Mouse (Mus musculus): ENCODE measurements around the gene Mctp1. TPM values are rescaled to one million over a fixed set of nuclear protein-coding genes. Genes with fewer than 3 reads are reported as not detected.

Mctp1 gene
- total and polyA plus RNA-seq, 2 experiments, result 0.04 to 0.65 TPM

DNA sequence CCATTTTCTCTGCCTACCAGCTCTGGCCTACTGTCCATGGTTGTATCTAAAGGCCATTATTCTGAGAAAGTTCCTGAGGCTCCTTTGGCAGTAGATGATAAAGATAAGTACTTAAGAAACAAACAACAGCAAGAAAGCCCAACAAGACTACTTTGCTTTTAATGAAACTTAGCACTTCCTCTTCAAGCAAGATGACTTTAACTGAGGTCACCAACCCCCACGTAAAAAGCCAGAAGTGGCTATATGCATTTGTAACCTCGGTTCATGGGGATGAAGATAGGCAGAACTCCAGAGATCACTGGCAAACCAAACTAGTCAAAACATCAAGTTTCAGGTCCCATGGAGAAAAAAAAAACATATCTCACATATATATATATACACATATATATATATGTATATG lies 305.0 kb downstream of the Mctp1 start:
- Histone ChIP-seq H3K27ac (replicated peaks; ENCODE audit: insufficient read depth, low read depth, low read length) (no peak overlapping the region), H3K79me2 (ENCODE audit: control insufficient read depth, insufficient read depth, low read length) (no peaks in the 10 kb centered on the region), H3K36me3 (ENCODE audit: control insufficient read depth, insufficient read depth, low read length) (no peaks in the 10 kb centered on the region), H3K4me1 (ENCODE audit: control insufficient read depth, insufficient read depth, low read length) (no peaks in the 10 kb centered on the region), H3K9ac (ENCODE audit: low read depth, low read length) (no peak overlapping the region), H3K27me3 (ENCODE audit: control insufficient read depth, insufficient read depth, low read length) (no peaks in the 10 kb centered on the region), H3K4me3 (ENCODE audit: insufficient read depth, low read depth, low read length) (no peak overlapping the region)
- WGBS, result 71% methylated on average over 2 of the region's 2 CpGs
- TF ChIP-seq POLR2A (IDR thresholded peaks at IDR 0.05; ENCODE audit: extremely low read depth, insufficient read depth, low read length) (no peak), CTCF (IDR thresholded peaks at IDR 0.05; ENCODE audit: low read depth, low read length) (no peak)
- peak; percentile 8 for DNase-seq (ENCODE audit: extremely low read depth, low read depth, low spot score)

DNA sequence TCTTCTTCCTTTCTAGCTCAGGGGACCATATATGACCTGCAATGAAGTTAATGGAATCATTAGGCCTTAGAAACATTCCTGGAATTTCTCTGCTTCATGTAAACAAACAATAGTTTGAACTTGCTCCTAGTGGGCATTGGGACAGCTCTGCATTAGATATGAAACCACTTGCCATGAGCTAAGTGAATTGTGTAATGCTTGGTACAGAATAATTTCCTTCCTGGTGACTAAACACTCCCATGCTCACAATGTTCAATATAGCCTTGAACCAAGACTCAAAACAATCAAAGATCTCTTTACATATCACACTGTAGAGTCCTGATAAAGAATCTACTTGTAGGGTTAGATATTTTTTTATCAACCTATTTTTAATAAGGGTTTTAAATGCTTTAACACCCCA lies 305.8 kb downstream of the Mctp1 start:
- H3K4me1 ChIP-seq (ENCODE audit: control insufficient read depth, insufficient read depth, low read length), result no peaks in the 10 kb centered on the region
- no peak overlapping the region for H3K27ac ChIP-seq (replicated peaks; ENCODE audit: insufficient read depth, low read depth, low read length)
- no peak overlapping the region for H3K4me3 ChIP-seq (ENCODE audit: insufficient read depth, low read depth, low read length)
- no peaks in the 10 kb centered on the region for H3K79me2 ChIP-seq (ENCODE audit: control insufficient read depth, insufficient read depth, low read length)
- no peaks in the 10 kb centered on the region for H3K36me3 ChIP-seq (ENCODE audit: control insufficient read depth, insufficient read depth, low read length)
- H3K9ac ChIP-seq (ENCODE audit: low read depth, low read length), result no peak overlapping the region
- H3K27me3 ChIP-seq (ENCODE audit: control insufficient read depth, insufficient read depth, low read length), result no peaks in the 10 kb centered on the region
- peak; percentile 12 for DNase-seq (ENCODE audit: extremely low read depth, low read depth, low spot score)
- TF ChIP-seq CTCF (IDR thresholded peaks at IDR 0.05; ENCODE audit: low read depth, low read length) (no peak), POLR2A (IDR thresholded peaks at IDR 0.05; ENCODE audit: extremely low read depth, insufficient read depth, low read length) (no peak)

DNA sequence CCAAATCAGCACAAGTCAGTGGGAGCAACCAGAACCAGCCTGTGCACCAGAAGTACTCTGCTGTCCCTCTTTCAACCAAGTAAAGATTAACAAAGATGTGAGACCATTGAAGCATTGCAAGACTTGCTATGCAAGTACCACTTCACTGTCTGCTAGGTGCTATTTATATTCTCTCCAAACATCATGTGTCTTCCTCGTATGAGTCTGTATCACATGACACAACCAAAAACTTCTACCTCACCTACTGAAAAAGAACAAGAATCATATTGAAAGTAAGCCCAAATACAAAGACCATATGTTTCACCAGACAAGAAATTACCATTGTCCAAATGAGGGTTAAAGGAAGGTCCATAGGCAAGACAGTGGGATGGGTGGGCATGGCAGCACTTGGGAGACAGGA lies 306.4 kb downstream of the Mctp1 start:
- Histone ChIP-seq H3K4me3 (ENCODE audit: insufficient read depth, low read depth, low read length) (no peak overlapping the region), H3K27me3 (ENCODE audit: control insufficient read depth, insufficient read depth, low read length) (no peaks in the 10 kb centered on the region), H3K36me3 (ENCODE audit: control insufficient read depth, insufficient read depth, low read length) (no peaks in the 10 kb centered on the region), H3K79me2 (ENCODE audit: control insufficient read depth, insufficient read depth, low read length) (no peaks in the 10 kb centered on the region), H3K27ac (replicated peaks; ENCODE audit: insufficient read depth, low read depth, low read length) (no peak overlapping the region), H3K4me1 (ENCODE audit: control insufficient read depth, insufficient read depth, low read length) (no peaks in the 10 kb centered on the region), H3K9ac (ENCODE audit: low read depth, low read length) (no peak overlapping the region)
- WGBS, result 60% methylated on average over 1 of the region's 1 CpGs
- TF ChIP-seq CTCF (IDR thresholded peaks at IDR 0.05; ENCODE audit: low read depth, low read length) (no peak), POLR2A (IDR thresholded peaks at IDR 0.05; ENCODE audit: extremely low read depth, insufficient read depth, low read length) (no peak)
- no peak for DNase-seq (ENCODE audit: extremely low read depth, low read depth, low spot score)

DNA sequence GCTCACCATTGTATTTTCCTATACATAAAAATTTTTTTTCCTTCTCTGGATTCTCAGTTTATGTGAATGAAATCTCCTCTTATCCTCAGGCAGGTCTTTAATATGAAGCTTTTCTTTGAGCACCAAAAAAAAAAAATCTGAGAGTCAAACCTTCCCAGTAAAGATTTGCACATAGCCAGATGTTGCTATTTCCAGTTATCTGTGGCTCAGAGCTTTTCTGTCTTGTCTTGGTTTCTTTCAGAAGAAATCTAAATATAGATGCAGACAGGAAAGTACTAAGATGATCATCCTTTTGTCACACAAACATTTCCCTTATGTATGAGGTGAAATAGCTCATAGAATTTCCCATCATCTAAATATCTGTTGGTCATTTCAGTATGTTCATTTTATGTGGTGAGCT lies 349.7 kb downstream of the Mctp1 start:
- Histone ChIP-seq H3K4me1 (ENCODE audit: control insufficient read depth, insufficient read depth, low read length) (no peaks in the 10 kb centered on the region), H3K9ac (ENCODE audit: low read depth, low read length) (no peak overlapping the region), H3K4me3 (ENCODE audit: insufficient read depth, low read depth, low read length) (no peak overlapping the region), H3K27ac (replicated peaks; ENCODE audit: insufficient read depth, low read depth, low read length) (no peak overlapping the region), H3K27me3 (ENCODE audit: control insufficient read depth, insufficient read depth, low read length) (no peaks in the 10 kb centered on the region), H3K36me3 (ENCODE audit: control insufficient read depth, insufficient read depth, low read length) (no peaks in the 10 kb centered on the region), H3K79me2 (ENCODE audit: control insufficient read depth, insufficient read depth, low read length) (no peaks in the 10 kb centered on the region)
- no peak for TF ChIP-seq POLR2A (IDR thresholded peaks at IDR 0.05; ENCODE audit: extremely low read depth, insufficient read depth, low read length)
- TF ChIP-seq CTCF (IDR thresholded peaks at IDR 0.05; ENCODE audit: low read depth, low read length), result no peak
- DNase-seq (ENCODE audit: extremely low read depth, low read depth, low spot score), result no peak

DNA sequence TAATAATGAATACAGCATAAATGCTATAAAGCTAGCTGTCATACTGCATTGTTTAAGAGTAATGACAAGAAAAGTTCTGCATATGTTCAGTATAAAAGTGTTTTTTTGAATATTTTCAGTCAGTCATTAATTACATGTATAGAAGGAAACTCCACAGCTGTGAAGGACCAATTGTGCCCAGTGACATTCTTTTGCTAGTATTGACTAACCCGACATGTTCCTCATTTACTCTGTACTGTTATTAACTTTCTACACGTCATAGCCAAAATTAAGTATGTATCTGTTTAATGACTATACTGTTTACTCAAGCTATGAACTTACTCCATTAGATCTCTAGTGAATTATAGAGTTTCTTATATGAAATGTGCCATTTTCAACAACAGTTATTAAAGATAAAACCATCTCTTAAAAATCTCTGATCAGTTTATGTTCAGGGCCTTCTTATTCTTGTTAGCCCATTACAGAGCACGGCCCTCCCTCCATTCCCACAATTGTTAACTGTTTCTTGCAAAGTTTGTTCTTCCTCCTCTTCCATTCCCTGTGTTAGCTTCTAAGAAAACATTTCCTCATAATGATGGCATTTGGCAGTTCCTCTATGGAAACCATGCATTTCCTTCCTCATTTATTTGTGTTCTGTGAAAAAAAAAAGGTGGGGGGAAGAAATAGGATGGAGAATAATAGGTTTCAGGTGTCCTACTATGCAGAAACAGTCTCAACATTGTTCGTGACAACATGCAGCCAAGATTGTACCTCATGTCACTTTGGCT lies 366.5 kb downstream of the Mctp1 start:
- H3K4me3 ChIP-seq (ENCODE audit: insufficient read depth, low read depth, low read length), result no peak overlapping the region
- H3K9ac ChIP-seq (ENCODE audit: low read depth, low read length), result no peak overlapping the region
- no peaks in the 10 kb centered on the region for H3K27me3 ChIP-seq (ENCODE audit: control insufficient read depth, insufficient read depth, low read length)
- no peaks in the 10 kb centered on the region for H3K79me2 ChIP-seq (ENCODE audit: control insufficient read depth, insufficient read depth, low read length)
- H3K27ac ChIP-seq (replicated peaks; ENCODE audit: insufficient read depth, low read depth, low read length), result no peak overlapping the region
- H3K36me3 ChIP-seq (ENCODE audit: control insufficient read depth, insufficient read depth, low read length), result no peaks in the 10 kb centered on the region
- no peaks in the 10 kb centered on the region for H3K4me1 ChIP-seq (ENCODE audit: control insufficient read depth, insufficient read depth, low read length)
- DNase-seq (ENCODE audit: extremely low read depth, low read depth, low spot score), result no peak
- TF ChIP-seq POLR2A (IDR thresholded peaks at IDR 0.05; ENCODE audit: extremely low read depth, insufficient read depth, low read length), result no peak
- no peak for TF ChIP-seq CTCF (IDR thresholded peaks at IDR 0.05; ENCODE audit: low read depth, low read length)
- WGBS, result 62% methylated on average over 4 of the region's 4 CpGs

DNA sequence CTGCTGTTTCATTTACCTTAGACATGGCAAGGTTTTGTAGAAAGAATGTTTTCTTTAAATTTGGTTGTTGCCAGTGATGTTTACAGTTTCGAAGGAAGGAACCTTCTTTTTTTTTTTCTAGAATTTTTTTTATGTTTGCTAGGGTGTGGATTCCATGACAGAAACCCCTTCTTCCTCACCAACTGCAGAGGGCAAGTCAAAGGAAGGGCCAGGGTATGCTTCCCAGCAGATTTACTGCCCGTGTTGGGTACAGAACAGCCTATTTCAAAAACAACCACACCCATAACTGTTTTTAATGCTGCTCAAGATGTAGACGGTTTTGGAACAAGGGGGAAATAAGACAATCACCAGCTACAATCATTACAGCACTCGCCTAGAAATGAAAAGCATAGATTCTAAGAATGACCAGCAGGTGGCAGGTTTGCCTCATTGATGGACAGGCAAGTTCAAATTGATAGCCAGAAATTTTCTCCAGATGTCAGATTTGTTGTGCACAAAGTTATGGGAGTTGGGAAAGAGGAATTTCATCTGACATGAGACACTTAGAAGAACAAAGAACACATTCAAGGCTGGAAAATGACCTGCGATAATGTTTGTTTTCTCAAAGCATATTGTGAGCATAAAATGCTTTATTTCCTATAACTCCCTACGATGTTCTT lies 375.6 kb downstream of the Mctp1 start:
- Histone ChIP-seq H3K79me2 (ENCODE audit: control insufficient read depth, insufficient read depth, low read length) (no peaks in the 10 kb centered on the region), H3K27ac (replicated peaks; ENCODE audit: insufficient read depth, low read depth, low read length) (no peak overlapping the region), H3K4me1 (ENCODE audit: control insufficient read depth, insufficient read depth, low read length) (no peaks in the 10 kb centered on the region), H3K36me3 (ENCODE audit: control insufficient read depth, insufficient read depth, low read length) (no peaks in the 10 kb centered on the region), H3K9ac (ENCODE audit: low read depth, low read length) (no peak overlapping the region), H3K4me3 (ENCODE audit: insufficient read depth, low read depth, low read length) (no peak overlapping the region), H3K27me3 (ENCODE audit: control insufficient read depth, insufficient read depth, low read length) (no peaks in the 10 kb centered on the region)
- DNase-seq (ENCODE audit: extremely low read depth, low read depth, low spot score), result peak; percentile 8
- 36% methylated on average over 6 of the region's 6 CpGs for WGBS
- TF ChIP-seq CTCF (IDR thresholded peaks at IDR 0.05; ENCODE audit: low read depth, low read length), result no peak; the same call in 1 of the 2 replicates
- TF ChIP-seq POLR2A (IDR thresholded peaks at IDR 0.05; ENCODE audit: extremely low read depth, insufficient read depth, low read length), result no peak

All from liver, adult 2 months (tissue).